In the genomic region with DNA sequence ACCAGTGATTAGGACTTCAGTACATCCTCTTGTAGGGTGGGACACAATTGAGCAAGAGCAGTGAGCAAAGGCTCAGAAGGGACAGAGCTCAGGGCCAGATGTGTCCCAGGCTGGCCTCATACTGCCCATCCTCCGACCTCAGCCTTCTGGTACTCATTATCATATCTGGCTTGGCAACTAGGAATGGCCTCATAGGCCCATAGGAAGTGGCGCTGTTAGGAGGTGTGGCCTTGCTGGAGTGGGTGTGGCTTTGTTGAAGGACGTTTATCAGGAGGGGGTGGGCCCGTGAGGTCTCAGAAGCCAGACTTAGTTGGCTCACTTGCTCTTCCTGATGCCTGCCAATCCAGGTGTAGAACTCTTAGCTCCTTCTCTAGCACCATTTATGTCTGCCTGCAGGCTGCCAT, we compare ENCODE assay signal across 12 mouse cellular contexts. TPM values are rescaled to one million over a fixed set of nuclear protein-coding genes. Genes with fewer than 3 reads are reported as not detected.
DNase-seq lines count a peak whose midpoint lies in the region; TF ChIP-seq lines count a peak whose summit lies in the region.
"Had no signal": no experiment of that assay in that cellular context is flagged by ENCODE, and none has a peak within 500 bp of the region (broad histone marks: within the 10 kb centered on the region; RNA-seq: fewer than 3 reads in every experiment).

No protein-coding gene starts in this region.

- H3K36me3 ChIP-seq in liver, adult 2 months (ENCODE audit: control insufficient read depth, insufficient read depth, low read length) = no peaks in the 10 kb centered on the region
- H3K36me3 ChIP-seq in myocyte (ENCODE audit: control insufficient read depth, insufficient read depth) = no peaks in the 10 kb centered on the region
- H3K36me3 ChIP-seq: forebrain, embryonic 10.5 days; hindbrain, embryonic 12.5 days; limb, embryonic 12.5 days had no signal

- peak overlapping the region; percentile 95 for H3K27ac ChIP-seq in liver, adult 2 months (replicated peaks; ENCODE audit: insufficient read depth, low read depth, low read length)
- H3K27ac ChIP-seq: forebrain, embryonic 10.5 days; hindbrain, embryonic 12.5 days; limb, embryonic 12.5 days had no signal

- intact Hi-C loops in heart, postnatal 36 days (cut with DNase I) = no loop called here
- intact Hi-C loops in left cerebral cortex, postnatal 4 days (cut with DNase I) = no loop called here

- H3K4me3 ChIP-seq in liver, adult 2 months (ENCODE audit: insufficient read depth, low read depth, low read length) = no peak overlapping the region
- no peak overlapping the region for H3K4me3 ChIP-seq in myocyte
- H3K4me3 ChIP-seq: forebrain, embryonic 10.5 days; hindbrain, embryonic 12.5 days; limb, embryonic 12.5 days had no signal

- H3K27me3 ChIP-seq in liver, adult 2 months (ENCODE audit: control insufficient read depth, insufficient read depth, low read length) = no peaks in the 10 kb centered on the region
- no peaks in the 10 kb centered on the region for H3K27me3 ChIP-seq in myocyte (ENCODE audit: control insufficient read depth, insufficient read depth, insufficient read length)
- H3K27me3 ChIP-seq: hindbrain, embryonic 12.5 days; limb, embryonic 12.5 days had no signal

- peak overlapping the region; percentile 33 for H3K4me2 ChIP-seq in myocyte (ENCODE audit: low read depth)
- H3K4me2 ChIP-seq: hindbrain, embryonic 12.5 days; limb, embryonic 12.5 days had no signal

- H3ac ChIP-seq in myocyte (ENCODE audit: control insufficient read depth, insufficient read length) = no peak overlapping the region

- no peak for TF ChIP-seq CTCF in liver, adult 2 months (IDR thresholded peaks at IDR 0.05; ENCODE audit: low read depth, low read length)

- peaks cover 19% of the 10 kb centered on the region for H3K4me1 ChIP-seq in liver, adult 2 months (ENCODE audit: control insufficient read depth, insufficient read depth, low read length)
- H3K4me1 ChIP-seq: hindbrain, embryonic 12.5 days; limb, embryonic 12.5 days had no signal

- TF ChIP-seq POLR2A in liver, adult 2 months (IDR thresholded peaks at IDR 0.05; ENCODE audit: extremely low read depth, insufficient read depth, low read length) = peak; percentile 45; the same call in 1 of the 2 replicates
- TF ChIP-seq POLR2A in myocyte (IDR thresholded peaks at IDR 0.05; ENCODE audit: insufficient read length, low read depth) = no peak

- 0 out of 2 replicates have a peak overlapping the region, but pooled peaks have one; percentile 74 for H3K9ac ChIP-seq in liver, adult 2 months (ENCODE audit: low read depth, low read length)
- H3K9ac ChIP-seq: hindbrain, embryonic 12.5 days; limb, embryonic 12.5 days had no signal

- no peaks in the 10 kb centered on the region for H3K79me2 ChIP-seq in liver, adult 2 months (ENCODE audit: control insufficient read depth, insufficient read depth, low read length)
- H3K79me2 ChIP-seq in myocyte (ENCODE audit: control insufficient read depth, insufficient read depth) = no peaks in the 10 kb centered on the region

- DNase-seq in embryo, embryonic 10.5 days (ENCODE audit: low spot score) = peak; percentile 27
- DNase-seq in embryo, embryonic 9.5 days (ENCODE audit: extremely low spot score) = no peak
- DNase-seq in R1 (ENCODE audit: low read depth, low spot score) = peak; percentile 87
- peak; percentile 97 for DNase-seq in liver, adult 2 months (ENCODE audit: extremely low read depth, low read depth, low spot score)
- no peak for DNase-seq in thymus, postnatal 10 days (ENCODE audit: low spot score in 2 of 2)
- no peak for DNase-seq in heart, postnatal 36 days
- no peak for DNase-seq in left cerebral cortex, postnatal 4 days
- DNase-seq: cerebellum, postnatal 14 days had no signal

- WGBS in liver, adult 2 months = 18% methylated on average over 4 of the region's 4 CpGs

TF ChIP-seq in myocyte, 11 proteins besides CTCF, POLR2A, EP300 and RAD21:
- TF ChIP-seq CEBPB (IDR thresholded peaks at IDR 0.05; ENCODE audit: insufficient read depth, poor library complexity, severe bottlenecking) = 0 out of 2 replicates have a peak, but pooled peaks have one; percentile 27
- no peak for TF ChIP-seq TCF3 (IDR thresholded peaks at IDR 0.05; ENCODE audit: insufficient read length, low read depth)

RNA-seq across cellular contexts. Expression of gene Jade2, which starts 18.3 kb away (rescaled TPM):
- total RNA-seq in liver, adult 2 months (2014; rRNA removed) = 2.7 and 3.7 TPM in 2 replicates
- 3.6 and 4.1 TPM in 2 replicates for polyA plus RNA-seq in liver, adult 2 months (2012; rRNA removed)
- 2.6 TPM for polyA plus RNA-seq in myocyte (2012; fragmentation: generic; extraction: Trizol)
- total RNA-seq in heart, postnatal 36 days (2021) = 10 to 100 TPM in 1 of 2 experiments, 1 to 10 TPM in 1; 9.2 to 11.1 TPM
- 1 to 10 TPM; 2.5 to 3.0 TPM for total RNA-seq in left cerebral cortex, postnatal 4 days (2021)

Comparison
In these comparisons a context has a peak if more than half of its experiments do, and no peak if none do; other contexts are left out.
1. DNase-seq: peak in embryo, embryonic 10.5 days (single experiment), R1 (single experiment) and liver, adult 2 months (single experiment); none in embryo, embryonic 9.5 days (single experiment), thymus, postnatal 10 days (0 of 2), heart, postnatal 36 days (0 of 2) and left cerebral cortex, postnatal 4 days (single experiment).